Mouse (Mus musculus): ENCODE data around the gene Fgf14. TPM values are rescaled to one million over a fixed set of nuclear protein-coding genes. Genes with fewer than 3 reads are reported as not detected.
A peak's percentile ranks its signal among the peaks of the same experiment; 100 is the strongest.

Fgf14 gene
- polyA plus RNA-seq, 1 experiment from 2014 or later, result 0.60 TPM

DNA sequence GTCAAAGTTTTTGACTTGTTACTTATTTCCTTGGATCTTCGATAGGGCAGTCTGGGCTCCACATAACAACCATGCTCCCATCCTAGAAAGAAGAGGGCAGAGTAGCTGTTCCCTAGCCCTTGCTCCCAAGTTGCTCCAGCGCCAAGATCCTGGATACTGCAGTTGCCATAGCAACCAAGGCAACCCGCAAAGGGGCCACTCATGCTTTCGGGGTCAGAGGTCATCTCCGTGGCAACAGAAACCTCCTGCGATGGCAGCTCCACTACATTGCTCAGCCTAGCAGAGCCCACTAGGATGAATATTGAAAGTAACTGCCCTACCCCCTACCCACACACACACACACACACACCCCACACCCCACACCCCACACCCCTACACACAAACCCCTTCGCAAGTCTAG, 7.2 kb downstream of the Fgf14 start:
- no peak overlapping the region for H3K4me3 ChIP-seq (ENCODE audit: low read depth, low read length)
- TF ChIP-seq CTCF (IDR thresholded peaks at IDR 0.05; ENCODE audit: low read depth), result no peak
- no peak overlapping the region for H3K27ac ChIP-seq (ENCODE audit: low read depth, low read length)
- no peaks in the 10 kb centered on the region for H3K27me3 ChIP-seq (replicated peaks; ENCODE audit: control insufficient read depth, insufficient read depth, low read length)
- WGBS, result 14% methylated on average over 7 of the region's 7 CpGs
- no peaks in the 10 kb centered on the region for H3K4me1 ChIP-seq (replicated peaks; ENCODE audit: control insufficient read depth, insufficient read depth, low read length)
- H3K9me3 ChIP-seq (ENCODE audit: control insufficient read depth), result no peaks in the 10 kb centered on the region
- 0 out of 2 replicates have a peak, but pooled peaks have one; percentile 25 for ATAC-seq
- no peak overlapping the region for H3K9ac ChIP-seq (ENCODE audit: low read depth, low read length)
- no peak overlapping the region for H3K4me2 ChIP-seq (replicated peaks; ENCODE audit: low read depth)
- H3K36me3 ChIP-seq (ENCODE audit: control insufficient read depth, insufficient read depth), result no peaks in the 10 kb centered on the region

GRCm38 (mm10) chr14:124642822-124643221, 34.1 kb downstream of the Fgf14 start:
- TF ChIP-seq CTCF (IDR thresholded peaks at IDR 0.05; ENCODE audit: low read depth), result no peak
- Histone ChIP-seq H3K4me1 (replicated peaks; ENCODE audit: control insufficient read depth, insufficient read depth, low read length) (no peaks in the 10 kb centered on the region), H3K9ac (ENCODE audit: low read depth, low read length) (no peak overlapping the region), H3K36me3 (ENCODE audit: control insufficient read depth, insufficient read depth) (no peaks in the 10 kb centered on the region), H3K4me2 (replicated peaks; ENCODE audit: low read depth) (no peak overlapping the region), H3K27me3 (replicated peaks; ENCODE audit: control insufficient read depth, insufficient read depth, low read length) (no peaks in the 10 kb centered on the region), H3K9me3 (ENCODE audit: control insufficient read depth) (no peaks in the 10 kb centered on the region), H3K4me3 (ENCODE audit: low read depth, low read length) (no peak overlapping the region), H3K27ac (ENCODE audit: low read depth, low read length) (no peak overlapping the region)
- ATAC-seq, result no peak
- 74% methylated on average over 3 of the region's 3 CpGs for WGBS

DNA sequence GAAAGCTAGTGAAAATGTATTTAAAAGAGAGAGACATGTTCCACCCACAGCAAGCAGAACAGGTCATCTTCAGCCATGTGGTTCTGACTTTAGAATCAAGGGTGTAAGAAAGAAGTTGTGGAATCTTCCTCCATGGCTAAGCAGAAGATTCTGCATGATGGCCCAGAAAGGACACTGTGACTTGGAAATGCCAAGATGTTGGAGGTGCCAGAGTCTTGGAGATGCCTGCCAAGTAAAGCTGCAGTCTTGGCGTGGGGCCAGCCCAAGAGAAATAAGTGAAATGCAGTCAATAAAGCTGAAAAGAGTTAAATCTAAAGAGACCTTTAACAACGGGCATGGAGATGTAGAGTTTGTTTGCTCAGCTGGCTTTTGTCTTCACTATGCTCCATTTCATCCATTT, 42.0 kb downstream of the Fgf14 start:
- no peak for TF ChIP-seq CTCF (IDR thresholded peaks at IDR 0.05; ENCODE audit: low read depth)
- no peaks in the 10 kb centered on the region for H3K4me1 ChIP-seq (replicated peaks; ENCODE audit: control insufficient read depth, insufficient read depth, low read length)
- H3K9ac ChIP-seq (ENCODE audit: low read depth, low read length), result no peak overlapping the region
- H3K27me3 ChIP-seq (replicated peaks; ENCODE audit: control insufficient read depth, insufficient read depth, low read length), result no peaks in the 10 kb centered on the region
- no peaks in the 10 kb centered on the region for H3K36me3 ChIP-seq (ENCODE audit: control insufficient read depth, insufficient read depth)
- WGBS, result 51% methylated on average over 2 of the region's 2 CpGs
- ATAC-seq, result no peak
- no peak overlapping the region for H3K4me2 ChIP-seq (replicated peaks; ENCODE audit: low read depth)
- H3K9me3 ChIP-seq (ENCODE audit: control insufficient read depth), result no peaks in the 10 kb centered on the region
- H3K4me3 ChIP-seq (ENCODE audit: low read depth, low read length), result no peak overlapping the region
- H3K27ac ChIP-seq (ENCODE audit: low read depth, low read length), result no peak overlapping the region

DNA sequence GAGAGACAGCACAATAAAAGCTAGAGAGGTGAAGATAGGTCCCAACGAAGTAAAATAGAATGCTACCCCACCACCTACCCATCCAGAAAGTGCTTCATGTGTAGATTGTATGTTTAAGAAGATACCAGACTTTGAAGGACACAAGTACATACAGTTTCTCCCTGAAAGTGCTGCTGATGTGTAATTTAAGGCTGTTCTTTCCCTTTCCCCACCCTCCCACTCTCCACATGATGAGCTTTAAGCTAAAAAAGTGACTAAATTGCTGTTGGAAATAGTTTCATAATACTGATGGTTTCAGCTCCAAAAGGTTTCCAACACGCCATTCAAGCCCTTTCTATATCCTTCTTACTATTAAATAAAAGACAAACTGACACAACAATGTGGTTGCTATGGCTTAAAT, 63.5 kb downstream of the Fgf14 start:
- H3K4me1 ChIP-seq (replicated peaks; ENCODE audit: control insufficient read depth, insufficient read depth, low read length), result no peaks in the 10 kb centered on the region
- WGBS, result 58% methylated on average over 2 of the region's 2 CpGs

DNA sequence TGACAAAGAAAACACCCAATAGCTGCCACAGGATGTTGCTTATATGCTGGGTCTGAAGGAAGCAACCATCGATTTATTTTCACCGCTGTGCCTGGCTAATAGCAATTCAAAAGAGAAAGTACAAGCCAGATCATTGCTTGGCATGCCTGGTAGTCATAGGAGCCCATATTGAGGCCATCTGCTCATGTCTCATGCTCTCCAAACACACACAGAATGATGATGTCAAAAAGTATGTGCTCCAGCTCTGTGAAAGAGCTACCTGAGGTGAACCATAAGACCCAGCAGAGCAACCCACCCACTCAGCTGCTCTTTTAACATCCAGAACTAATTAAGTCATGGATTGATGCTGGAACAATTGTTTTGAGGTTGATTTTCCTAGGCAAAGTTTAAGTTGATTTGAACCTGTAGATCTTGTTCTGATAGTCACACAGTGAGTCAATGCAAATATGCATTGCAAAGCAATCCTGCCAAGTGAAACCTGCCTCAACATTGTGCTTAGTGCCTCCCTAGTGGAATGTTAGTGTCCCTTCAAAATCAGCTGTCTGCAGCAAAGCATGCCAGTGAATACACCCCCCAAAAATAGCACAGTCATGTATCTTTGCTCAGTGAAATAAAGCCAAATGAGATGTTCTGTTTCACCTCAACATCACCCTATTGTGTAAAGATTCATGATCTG, 70.8 kb downstream of the Fgf14 start:
- TF ChIP-seq CTCF (IDR thresholded peaks at IDR 0.05; ENCODE audit: low read depth), result no peak
- Histone ChIP-seq H3K9ac (ENCODE audit: low read depth, low read length) (no peak overlapping the region), H3K9me3 (ENCODE audit: control insufficient read depth) (no peaks in the 10 kb centered on the region), H3K4me2 (replicated peaks; ENCODE audit: low read depth) (no peak overlapping the region), H3K27me3 (replicated peaks; ENCODE audit: control insufficient read depth, insufficient read depth, low read length) (no peaks in the 10 kb centered on the region), H3K4me3 (ENCODE audit: low read depth, low read length) (no peak overlapping the region), H3K4me1 (replicated peaks; ENCODE audit: control insufficient read depth, insufficient read depth, low read length) (no peaks in the 10 kb centered on the region), H3K27ac (ENCODE audit: low read depth, low read length) (no peak overlapping the region), H3K36me3 (ENCODE audit: control insufficient read depth, insufficient read depth) (no peaks in the 10 kb centered on the region)
- 90% methylated on average over 2 of the region's 2 CpGs for WGBS
- no peak for ATAC-seq

More for the DNA sequence above, 63.5 kb downstream of the Fgf14 start:
- Histone ChIP-seq H3K4me3 (ENCODE audit: low read depth, low read length) (no peak overlapping the region), H3K27me3 (replicated peaks; ENCODE audit: control insufficient read depth, insufficient read depth, low read length) (no peaks in the 10 kb centered on the region), H3K9ac (ENCODE audit: low read depth, low read length) (no peak overlapping the region), H3K9me3 (ENCODE audit: control insufficient read depth) (no peaks in the 10 kb centered on the region), H3K4me2 (replicated peaks; ENCODE audit: low read depth) (no peak overlapping the region), H3K36me3 (ENCODE audit: control insufficient read depth, insufficient read depth) (no peaks in the 10 kb centered on the region), H3K27ac (ENCODE audit: low read depth, low read length) (no peak overlapping the region)
- ATAC-seq, result no peak
- TF ChIP-seq CTCF (IDR thresholded peaks at IDR 0.05; ENCODE audit: low read depth), result no peak

DNA sequence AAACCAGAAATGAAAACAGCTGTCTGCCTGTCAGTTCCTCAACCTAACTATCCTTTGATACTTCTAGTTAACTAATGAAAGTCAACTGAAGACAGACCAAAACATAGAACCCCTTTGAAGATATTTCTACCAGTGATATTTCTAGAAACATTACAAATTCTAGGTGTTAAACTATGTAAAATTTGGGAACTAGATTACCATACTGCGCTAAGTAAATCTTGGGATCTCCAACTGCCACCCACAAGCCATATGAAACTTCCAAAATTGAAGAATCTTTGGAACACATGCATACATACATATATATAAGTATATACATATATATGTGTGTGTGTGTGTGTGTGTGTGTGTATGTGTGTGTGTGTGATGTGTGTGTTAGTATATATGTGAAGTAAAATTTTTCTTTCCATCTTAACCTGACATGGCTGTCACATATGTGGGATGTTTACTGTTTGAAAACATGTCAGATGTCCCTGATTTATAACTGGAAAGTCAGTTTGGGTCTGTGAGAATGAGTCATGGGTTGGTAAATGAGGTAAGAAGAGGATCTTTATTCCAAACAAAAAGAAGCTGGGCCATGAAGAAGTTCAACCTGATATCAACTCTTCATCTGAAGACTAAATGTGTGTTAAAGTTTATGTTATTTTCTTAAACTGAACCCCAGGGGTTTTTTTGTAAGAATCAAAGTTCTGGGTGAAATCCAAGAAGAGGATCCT, 71.7 kb downstream of the Fgf14 start:
- Histone ChIP-seq H3K36me3 (ENCODE audit: control insufficient read depth, insufficient read depth) (no peaks in the 10 kb centered on the region), H3K27me3 (replicated peaks; ENCODE audit: control insufficient read depth, insufficient read depth, low read length) (no peaks in the 10 kb centered on the region), H3K9me3 (ENCODE audit: control insufficient read depth) (no peaks in the 10 kb centered on the region), H3K27ac (ENCODE audit: low read depth, low read length) (no peak overlapping the region), H3K4me3 (ENCODE audit: low read depth, low read length) (no peak overlapping the region), H3K4me2 (replicated peaks; ENCODE audit: low read depth) (no peak overlapping the region), H3K9ac (ENCODE audit: low read depth, low read length) (no peak overlapping the region), H3K4me1 (replicated peaks; ENCODE audit: control insufficient read depth, insufficient read depth, low read length) (no peaks in the 10 kb centered on the region)
- no peak for TF ChIP-seq CTCF (IDR thresholded peaks at IDR 0.05; ENCODE audit: low read depth)
- ATAC-seq, result no peak
- 82% methylated on average over 1 of the region's 1 CpGs for WGBS
